19 mouse cellular contexts compared by ENCODE assay signal in the genomic region with DNA sequence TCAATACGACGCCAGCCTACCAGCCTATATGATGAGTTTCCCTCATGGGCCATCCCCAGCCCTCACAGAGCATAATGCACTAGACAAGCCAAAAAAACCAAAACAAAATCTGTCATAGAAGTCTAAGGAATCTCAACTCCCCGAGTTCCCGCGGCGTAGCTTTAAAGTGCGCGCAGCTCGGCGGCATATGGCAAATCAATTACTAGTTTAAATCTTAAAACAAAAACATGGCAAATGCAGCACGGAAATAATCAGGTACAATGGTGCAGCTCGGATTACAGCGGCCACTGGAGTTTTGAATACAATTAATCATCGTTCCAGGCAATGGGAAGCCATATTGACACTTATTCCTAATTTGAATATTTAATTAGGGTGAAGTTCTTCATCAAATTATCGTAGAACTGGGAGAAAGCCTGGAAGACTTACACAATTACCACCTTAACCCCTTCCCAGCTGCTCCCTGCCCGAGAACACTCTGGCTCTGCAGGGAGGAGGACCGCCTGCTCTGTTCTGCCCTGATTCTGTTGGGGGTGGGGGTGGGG.
DNase-seq lines count a peak whose midpoint lies in the region; ATAC-seq and TF ChIP-seq lines count a peak whose summit lies in the region.
"Had no signal": no experiment of that assay in that cellular context is flagged by ENCODE, and none has a peak within 500 bp of the region (broad histone marks: within the 10 kb centered on the region; RNA-seq: fewer than 3 reads in every experiment).

No protein-coding gene starts in this region.

- H3K27me3 ChIP-seq in forebrain, embryonic 10.5 days (ENCODE audit: poor library complexity, severe bottlenecking): peaks cover 9% of the 10 kb centered on the region; the same call in 1 of the 2 replicates
- no peaks in the 10 kb centered on the region for H3K27me3 ChIP-seq in forebrain, embryonic 16.5 days (replicated peaks; ENCODE audit: control insufficient read depth, insufficient read depth, low read length)
- no peaks in the 10 kb centered on the region for H3K27me3 ChIP-seq in hindbrain, embryonic 13.5 days
- H3K27me3 ChIP-seq in limb, embryonic 15.5 days: no peaks in the 10 kb centered on the region
- no peaks in the 10 kb centered on the region for H3K27me3 ChIP-seq in lung, postnatal 0 days (replicated peaks; ENCODE audit: insufficient read depth, low read length)
- H3K27me3 ChIP-seq: CH12.LX; embryonic facial prominence, embryonic 15.5 days; kidney, embryonic 15.5 days; stomach, embryonic 15.5 days had no signal

- 77% methylated on average over 17 of the region's 17 CpGs for WGBS in forebrain, embryonic 10.5 days
- 35% methylated on average over 17 of the region's 17 CpGs for WGBS in forebrain, embryonic 16.5 days
- WGBS in hindbrain, embryonic 13.5 days: 47% methylated on average over 17 of the region's 17 CpGs
- 49% methylated on average over 17 of the region's 17 CpGs for WGBS in limb, embryonic 15.5 days
- 84% methylated on average over 17 of the region's 17 CpGs for WGBS in lung, postnatal 0 days

- H3K36me3 ChIP-seq in forebrain, embryonic 10.5 days (replicated peaks): no peaks in the 10 kb centered on the region; the same call in 1 of the 2 replicates
- peaks cover 2% of the 10 kb centered on the region; the same call in 1 of the 2 replicates for H3K36me3 ChIP-seq in forebrain, embryonic 16.5 days (ENCODE audit: control insufficient read depth, insufficient read depth)
- H3K36me3 ChIP-seq in hindbrain, embryonic 13.5 days: peaks cover 9% of the 10 kb centered on the region; the same call in 1 of the 2 replicates
- no peaks in the 10 kb centered on the region for H3K36me3 ChIP-seq in limb, embryonic 15.5 days
- H3K36me3 ChIP-seq in lung, postnatal 0 days (ENCODE audit: insufficient read depth, low read length): no peaks in the 10 kb centered on the region
- H3K36me3 ChIP-seq: embryonic facial prominence, embryonic 15.5 days; stomach, embryonic 15.5 days had no signal

- no peak overlapping the region for H3K4me3 ChIP-seq in forebrain, embryonic 10.5 days
- H3K4me3 ChIP-seq in forebrain, embryonic 16.5 days (replicated peaks; ENCODE audit: low read length): no peak overlapping the region
- H3K4me3 ChIP-seq in hindbrain, embryonic 13.5 days: no peak overlapping the region
- no peak overlapping the region for H3K4me3 ChIP-seq in limb, embryonic 15.5 days
- no peak overlapping the region for H3K4me3 ChIP-seq in lung, postnatal 0 days (ENCODE audit: low read depth, low read length)
- H3K4me3 ChIP-seq: embryonic facial prominence, embryonic 15.5 days; heart, adult 2 months; kidney, embryonic 15.5 days; stomach, embryonic 15.5 days had no signal

- no peak overlapping the region for H3K4me2 ChIP-seq in forebrain, embryonic 16.5 days (ENCODE audit: low read length)
- no peak overlapping the region for H3K4me2 ChIP-seq in hindbrain, embryonic 13.5 days
- H3K4me2 ChIP-seq in limb, embryonic 15.5 days: no peak overlapping the region
- no peak overlapping the region for H3K4me2 ChIP-seq in lung, postnatal 0 days (replicated peaks; ENCODE audit: low read depth, low read length)
- H3K4me2 ChIP-seq: embryonic facial prominence, embryonic 15.5 days; kidney, embryonic 15.5 days; stomach, embryonic 15.5 days had no signal

- DNase-seq in forebrain, embryonic 10.5 days (ENCODE audit: extremely low spot score, low spot score): no peak
- peak; percentile 76 for DNase-seq in brain, embryonic 14.5 days (ENCODE audit: low read depth)
- DNase-seq in lung, postnatal 0 days (ENCODE audit: low spot score): no peak
- DNase-seq in heart, adult 8-10 months (ENCODE audit: low spot score): no peak
- DNase-seq in layer of hippocampus, adult 9-11 months: no peak
- DNase-seq: cerebellum, postnatal 14 days; gastrocnemius, postnatal 10 days; heart, adult 2 months; lung, postnatal 14 days; right cerebral cortex, adult 18-20 months; spleen, adult 18-20 months had no signal

- TF ChIP-seq CTCF in brain, embryonic 14.5 days (IDR thresholded peaks at IDR 0.05; ENCODE audit: borderline replicate concordance, extremely low read depth, insufficient read depth, insufficient read length): no peak
- no peak for TF ChIP-seq CTCF in lung, postnatal 0 days (IDR thresholded peaks at IDR 0.05)

- H3K4me1 ChIP-seq in forebrain, embryonic 10.5 days: peaks cover 61% of the 10 kb centered on the region
- H3K4me1 ChIP-seq in forebrain, embryonic 16.5 days (replicated peaks; ENCODE audit: control insufficient read depth, insufficient read depth, low read length): peaks cover 63% of the 10 kb centered on the region
- peaks cover 79% of the 10 kb centered on the region for H3K4me1 ChIP-seq in hindbrain, embryonic 13.5 days (replicated peaks)
- H3K4me1 ChIP-seq in limb, embryonic 15.5 days: peaks cover 62% of the 10 kb centered on the region
- H3K4me1 ChIP-seq in lung, postnatal 0 days (ENCODE audit: insufficient read depth, low read depth, low read length): no peaks in the 10 kb centered on the region
- H3K4me1 ChIP-seq: stomach, embryonic 15.5 days had no signal

- H3K9me3 ChIP-seq in forebrain, embryonic 10.5 days: no peaks in the 10 kb centered on the region
- H3K9me3 ChIP-seq in forebrain, embryonic 16.5 days (ENCODE audit: control insufficient read depth, low read length): no peaks in the 10 kb centered on the region
- H3K9me3 ChIP-seq in hindbrain, embryonic 13.5 days: no peaks in the 10 kb centered on the region
- no peaks in the 10 kb centered on the region for H3K9me3 ChIP-seq in limb, embryonic 15.5 days
- H3K9me3 ChIP-seq in lung, postnatal 0 days (ENCODE audit: low read length): no peaks in the 10 kb centered on the region
- H3K9me3 ChIP-seq: embryonic facial prominence, embryonic 15.5 days; kidney, embryonic 15.5 days; stomach, embryonic 15.5 days had no signal

- no peak for TF ChIP-seq EP300 in lung, postnatal 0 days (IDR thresholded peaks at IDR 0.05)

- no peak for TF ChIP-seq POLR2A in brain, embryonic 14.5 days (IDR thresholded peaks at IDR 0.05; ENCODE audit: borderline replicate concordance, extremely low read depth, insufficient read depth, insufficient read length, poor library complexity, severe bottlenecking)

- H3K9ac ChIP-seq in forebrain, embryonic 16.5 days (replicated peaks; ENCODE audit: low read depth, low read length): no peak overlapping the region
- H3K9ac ChIP-seq in hindbrain, embryonic 13.5 days: no peak overlapping the region
- H3K9ac ChIP-seq in limb, embryonic 15.5 days: no peak overlapping the region
- H3K9ac ChIP-seq in lung, postnatal 0 days (replicated peaks; ENCODE audit: low read depth): no peak overlapping the region
- H3K9ac ChIP-seq: embryonic facial prominence, embryonic 15.5 days; kidney, embryonic 15.5 days; liver, embryonic 14.5 days; stomach, embryonic 15.5 days had no signal

- no peak for ATAC-seq in forebrain, embryonic 16.5 days
- ATAC-seq in hindbrain, embryonic 13.5 days (ENCODE audit: low FRiP score): peak; percentile 47; the same call in 1 of the 2 replicates
- no peak for ATAC-seq in limb, embryonic 15.5 days (ENCODE audit: insufficient number of reproducible peaks, low FRiP score, low TSS enrichment, low read depth)
- no peak for ATAC-seq in lung, postnatal 0 days

- H3K27ac ChIP-seq in forebrain, embryonic 10.5 days: peak overlapping the region; percentile 48; the same call in 1 of the 2 replicates
- no peak overlapping the region for H3K27ac ChIP-seq in forebrain, embryonic 16.5 days (ENCODE audit: low read length)
- peak overlapping the region; percentile 85 for H3K27ac ChIP-seq in hindbrain, embryonic 13.5 days
- peak overlapping the region; percentile 80 for H3K27ac ChIP-seq in limb, embryonic 15.5 days
- no peak overlapping the region for H3K27ac ChIP-seq in lung, postnatal 0 days (ENCODE audit: low read length)
- H3K27ac ChIP-seq: embryonic facial prominence, embryonic 15.5 days; heart, adult 2 months; kidney, embryonic 15.5 days; liver, embryonic 14.5 days; stomach, embryonic 15.5 days had no signal

Comparison
In these comparisons a context has a peak if more than half of its experiments do, and no peak if none do; other contexts are left out.
1. H3K27ac ChIP-seq: peak in forebrain, embryonic 10.5 days (single experiment), hindbrain, embryonic 13.5 days (single experiment) and limb, embryonic 15.5 days (single experiment); none in forebrain, embryonic 16.5 days (single experiment) and lung, postnatal 0 days (single experiment).